Mouse (Mus musculus) cerebellum, adult 18-20 months (tissue): ENCODE measurements at regions not wholly inside any gene's neighbourhood (a gene's known extent, or its start where the extent isn't known, plus 50 kb on each side); places are given as distances from the start of the nearest gene placed in this dataset.

ENCODE experiments used
- DNase-seq, 2 experiments: peaks; one replicate each; pipeline ENCODE4 v3.0.0; 2021

- DNase-seq = no peak
Measured at GRCm38 (mm10) chr12:35607652-35608051, 72.8 kb upstream of the Ahr start.

GRCm38 (mm10) chr12:35603742-35604141, 68.9 kb upstream of the Ahr start:
- DNase-seq = no peak

- no peak for DNase-seq
Measured at GRCm38 (mm10) chr12:35602589-35602988, 67.8 kb upstream of the Ahr start.

- no peak for DNase-seq
Measured at GRCm38 (mm10) chr12:35598298-35598697, 63.5 kb upstream of the Ahr start.

- no peak for DNase-seq
Measured at GRCm38 (mm10) chr12:35592866-35593265, 58.0 kb upstream of the Ahr start.
